Mouse (Mus musculus) left cerebral cortex, adult 11 months (tissue): ENCODE data around the gene Plaur.
"Not testable (repeated sequence)": the region's sequence is repeated elsewhere in the genome, so short reads cannot be mapped to it uniquely, and the experiment has no call there.

ENCODE experiments used
- DNase-seq: peaks from one replicate; pipeline ENCODE4 v3.0.0; 2022; ENCODE audit warnings: low spot score

The Plaur gene

GRCm38 (mm10) chr7:24480121-24480941 lies 18.0 kb downstream of the Plaur start:
- DNase-seq: no peak

- no peak for DNase-seq
Measured at GRCm38 (mm10) chr7:24480986-24481473, 18.7 kb downstream of the Plaur start.

GRCm38 (mm10) chr7:24481474-24482207 lies 19.4 kb downstream of the Plaur start, which contains the start of gene Cadm4:
Cadm4 (plus strand) TSS chr7:24482023.
- DNase-seq: peak; percentile 88

DNA sequence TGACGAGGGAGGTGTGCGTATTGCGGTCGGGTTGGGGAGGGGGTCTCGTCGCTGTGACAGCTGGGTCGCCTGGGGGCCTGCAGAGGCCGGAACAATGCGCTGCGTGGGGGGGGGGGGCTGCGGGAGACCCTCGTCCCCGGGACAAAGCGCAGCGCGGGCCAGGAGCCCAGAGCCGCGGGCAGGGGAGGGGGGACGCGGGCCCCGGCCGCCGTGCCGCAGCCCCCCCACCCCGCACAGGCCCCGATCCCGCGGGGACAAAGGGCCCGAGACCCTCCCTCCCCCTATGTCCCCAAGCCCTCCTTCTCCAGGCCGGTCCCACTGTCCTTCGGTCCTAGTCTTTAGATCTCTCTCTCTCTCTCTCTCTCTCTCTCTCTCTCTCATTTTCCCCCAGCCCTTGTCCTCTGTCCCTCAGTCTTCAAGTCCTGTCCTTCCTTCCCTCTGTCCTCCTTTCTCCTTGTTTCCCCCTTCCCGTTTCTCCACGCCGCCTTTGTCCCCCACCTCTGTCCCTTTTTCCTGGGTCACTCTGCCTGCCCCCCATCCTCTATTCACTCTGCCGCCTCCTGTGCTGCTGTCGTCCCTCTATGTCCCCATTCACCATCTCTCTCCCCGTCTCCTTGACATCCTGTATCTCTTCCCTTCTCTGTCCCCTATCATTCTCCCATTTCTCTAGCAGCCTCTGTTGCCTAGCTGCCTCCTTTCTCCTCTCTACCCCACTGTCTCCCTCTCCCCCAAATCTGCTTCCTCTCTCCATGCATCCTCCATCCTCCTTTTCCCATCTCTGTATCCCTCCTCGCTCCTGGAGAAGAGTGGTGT lies 20.1 kb downstream of the Plaur start:
- no peak for DNase-seq

- DNase-seq: not testable (repeated sequence)
Measured at GRCm38 (mm10) chr7:24483291-24483690, 21.0 kb downstream of the Plaur start.

DNA sequence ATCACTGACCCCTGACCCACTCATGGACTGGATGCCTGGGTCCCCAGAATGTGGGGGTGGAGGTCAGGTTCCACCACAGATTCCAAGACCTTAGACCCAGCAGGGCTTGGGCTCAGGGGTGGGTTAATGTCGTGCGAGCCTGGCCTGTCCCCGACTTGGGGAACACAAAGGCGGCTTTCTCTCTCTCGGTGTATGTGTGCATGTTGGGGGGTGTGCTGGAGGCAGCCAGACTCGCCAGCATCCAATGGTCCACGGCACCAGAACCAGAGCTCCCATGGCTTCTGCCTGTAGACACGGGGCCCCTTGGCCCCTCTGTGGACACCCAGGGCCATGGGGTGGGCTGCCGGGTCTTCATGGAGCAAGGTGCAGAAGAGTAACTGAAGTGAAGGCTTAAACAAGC lies 23.2 kb downstream of the Plaur start:
- DNase-seq: no peak

GRCm38 (mm10) chr7:24486654-24487130 lies 24.4 kb downstream of the Plaur start:
- DNase-seq: no peak

DNA sequence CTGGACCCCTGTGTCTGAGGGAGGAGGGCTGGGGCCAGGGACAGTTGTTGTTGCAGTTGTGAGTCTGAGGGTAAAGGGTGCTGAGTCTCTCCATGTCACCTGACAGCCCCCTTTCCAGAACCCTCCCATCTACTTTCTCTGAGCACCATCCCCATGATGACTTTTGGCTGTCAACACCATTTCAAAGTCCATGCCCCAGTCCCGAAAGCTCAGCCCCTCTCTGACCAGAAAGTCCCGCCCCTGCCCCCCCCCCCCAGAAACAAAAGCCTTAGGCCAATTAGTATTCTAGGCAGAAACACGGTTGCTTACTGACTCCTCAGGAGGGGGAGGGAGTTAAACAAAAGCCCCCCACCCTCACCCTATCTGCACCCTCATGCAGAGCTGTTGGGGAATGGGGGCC lies 25.1 kb downstream of the Plaur start:
- DNase-seq: no peak

DNA sequence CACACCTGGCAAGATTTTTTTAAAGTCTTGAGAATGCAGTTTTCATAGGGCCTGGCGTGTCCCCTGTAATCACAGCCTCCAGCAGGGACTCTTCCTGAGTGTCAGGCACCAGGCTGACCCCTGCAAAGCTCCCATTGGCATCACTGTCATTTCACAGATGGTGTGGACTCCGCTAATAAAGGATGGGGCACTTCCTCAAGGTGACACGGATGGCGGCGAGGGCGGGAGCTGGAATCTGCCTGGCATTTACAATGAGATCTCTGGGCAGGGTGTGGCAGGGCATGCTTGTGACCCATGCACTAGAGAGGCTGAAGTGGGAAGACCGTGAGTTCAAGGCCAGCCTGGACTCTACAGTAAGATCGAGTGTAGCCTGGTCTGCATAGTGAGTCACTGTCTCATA lies 26.0 kb downstream of the Plaur start:
- no peak for DNase-seq

GRCm38 (mm10) chr7:24499856-24500577 lies 37.7 kb downstream of the Plaur start:
- no peak for DNase-seq

DNA sequence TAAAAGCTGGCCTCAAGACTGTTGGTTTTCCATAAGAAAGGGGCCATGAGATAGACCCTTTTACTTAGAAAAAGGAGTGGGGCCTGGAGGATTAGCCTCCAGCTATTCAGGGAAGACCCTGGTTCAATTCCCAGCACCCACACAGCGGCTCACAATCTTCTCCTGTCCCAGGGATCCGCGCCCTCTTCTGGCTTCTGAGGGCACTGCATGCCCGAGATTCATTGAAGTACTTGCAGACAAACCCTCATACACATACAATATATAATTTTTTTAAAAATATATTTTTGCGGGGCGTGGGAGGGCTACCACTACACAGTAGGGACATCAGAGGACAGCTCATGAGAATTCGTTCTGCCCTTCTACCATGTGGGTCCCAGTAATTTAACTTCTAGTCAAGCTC lies 38.6 kb downstream of the Plaur start:
- DNase-seq: no peak

DNA sequence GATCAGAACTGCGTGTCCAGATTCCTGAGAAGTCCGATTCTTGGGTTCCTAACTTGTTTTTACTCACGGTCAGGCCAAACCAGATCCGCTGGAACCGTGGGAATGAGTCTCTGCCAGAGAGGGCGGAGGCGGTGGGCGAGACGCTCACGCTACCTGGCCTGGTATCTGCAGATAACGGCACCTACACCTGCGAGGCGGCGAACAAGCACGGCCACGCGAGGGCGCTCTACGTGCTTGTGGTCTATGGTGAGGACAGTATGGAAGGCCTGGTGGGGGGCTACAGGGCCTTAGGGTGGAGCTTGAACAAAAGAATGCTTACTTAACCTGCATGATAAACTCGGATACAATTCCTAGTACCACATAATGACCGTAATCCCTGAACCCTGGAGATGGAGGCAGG lies 39.2 kb downstream of the Plaur start:
- DNase-seq: no peak

- no peak for DNase-seq
Measured at GRCm38 (mm10) chr7:24504004-24504403, 41.7 kb downstream of the Plaur start.

- no peak for DNase-seq
Measured at GRCm38 (mm10) chr7:24504868-24505267, 42.6 kb downstream of the Plaur start.

- no peak for DNase-seq
Measured at GRCm38 (mm10) chr7:24505447-24506064, 43.3 kb downstream of the Plaur start.

DNA sequence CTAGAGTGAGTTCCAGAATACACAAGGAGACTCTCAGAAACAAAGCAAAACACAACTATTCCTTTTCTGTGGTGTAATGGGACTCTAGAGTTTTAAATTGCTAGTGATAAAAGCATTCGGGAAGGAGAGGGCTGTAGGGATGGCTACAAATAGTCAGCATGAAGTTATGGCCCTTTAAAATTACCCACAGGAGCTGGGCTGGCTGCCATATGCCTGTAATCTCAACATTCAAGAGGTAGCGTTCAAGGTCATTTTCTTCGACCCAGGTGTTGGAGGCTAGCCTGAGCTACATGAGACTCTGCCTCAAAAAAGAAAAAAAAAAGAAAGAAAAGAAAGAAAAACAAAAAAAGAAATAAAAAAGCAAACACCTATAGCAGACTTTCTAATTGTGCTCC lies 43.8 kb downstream of the Plaur start:
- no peak for DNase-seq

DNA sequence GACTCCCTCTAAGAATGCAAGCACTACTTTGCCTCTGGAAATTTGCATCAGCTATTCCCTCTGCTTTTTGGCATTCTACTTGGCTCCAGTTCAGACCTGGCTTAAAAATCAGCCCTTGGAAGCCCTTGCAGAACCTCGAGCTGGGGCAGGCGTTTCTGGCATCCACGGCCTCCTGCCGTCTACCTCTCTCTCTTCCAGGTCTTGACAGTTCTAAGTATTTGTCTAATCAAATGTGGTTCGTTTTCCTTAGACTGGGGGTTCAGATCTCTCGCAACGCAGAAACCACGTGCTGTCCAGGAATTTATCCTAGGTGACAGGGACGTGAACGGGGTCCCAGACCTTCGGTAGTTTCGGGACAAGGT lies 44.2 kb downstream of the Plaur start:
- DNase-seq: no peak

DNA sequence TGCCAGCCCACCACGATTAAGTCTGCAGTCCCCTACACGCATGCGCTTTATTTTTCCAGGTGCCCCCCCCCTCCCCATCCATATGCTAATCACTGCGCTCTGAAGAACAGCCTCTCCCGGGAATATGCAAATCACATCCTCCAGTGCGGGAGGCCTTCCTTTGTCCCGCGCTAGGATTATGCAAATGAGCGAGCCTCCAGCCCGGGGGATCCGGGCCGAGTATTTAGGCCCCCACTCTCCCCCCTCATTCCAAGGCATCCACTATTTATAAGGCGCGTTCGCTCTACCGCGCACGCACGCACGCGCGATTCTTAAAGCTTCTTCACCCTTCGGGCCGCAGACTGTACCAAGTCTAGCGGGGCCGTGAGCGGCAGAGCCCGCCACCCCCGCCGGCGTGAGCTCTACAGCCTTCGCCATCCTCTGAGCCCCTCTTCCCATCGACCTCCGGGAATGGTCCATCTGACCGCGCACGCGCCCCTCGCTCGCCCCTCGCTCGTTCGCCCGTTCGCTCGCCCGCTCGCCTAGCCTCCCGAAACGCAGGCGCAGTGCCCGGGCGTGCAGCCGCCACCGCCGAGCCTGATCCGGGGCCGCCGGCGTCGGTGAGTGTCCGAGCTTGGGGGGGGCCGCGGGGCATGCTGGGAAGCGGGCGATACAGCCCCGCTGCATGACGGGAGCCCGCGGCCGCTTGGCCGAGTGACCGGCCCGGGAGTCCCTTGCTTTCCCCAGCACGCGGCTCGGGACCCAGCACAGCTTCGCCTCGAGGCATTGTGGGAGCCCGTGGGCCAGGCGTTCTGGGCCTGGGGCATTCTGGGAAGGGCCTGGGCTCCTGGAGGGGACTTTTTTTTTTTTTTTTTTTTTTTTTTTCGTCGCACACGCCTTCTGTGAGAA lies 44.8 kb downstream of the Plaur start, which contains the start of gene Zfp428:
TSS of gene Zfp428 (plus strand) at position 169 of the 888 bp plus-strand sequence.
- DNase-seq: peak; percentile 70

DNA sequence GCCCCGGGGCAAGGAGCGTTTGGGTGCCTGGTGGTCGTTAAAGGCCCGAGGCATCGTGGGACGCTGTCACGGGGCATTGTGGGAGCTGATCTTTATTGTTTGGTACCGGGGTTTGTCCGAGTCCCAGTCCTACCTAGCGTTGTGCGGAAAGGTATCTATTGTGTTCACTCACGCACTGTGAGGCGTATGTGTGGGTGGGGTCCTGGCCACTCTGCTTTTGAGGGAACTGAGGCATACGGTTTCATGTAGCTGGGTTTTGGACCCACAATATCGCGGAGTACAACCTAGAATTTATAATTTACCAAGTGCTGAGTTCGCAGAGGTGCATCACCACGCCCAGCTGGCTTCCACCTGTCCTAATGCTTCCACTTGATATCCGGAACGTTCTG lies 45.4 kb downstream of the Plaur start:
- DNase-seq: no peak

DNA sequence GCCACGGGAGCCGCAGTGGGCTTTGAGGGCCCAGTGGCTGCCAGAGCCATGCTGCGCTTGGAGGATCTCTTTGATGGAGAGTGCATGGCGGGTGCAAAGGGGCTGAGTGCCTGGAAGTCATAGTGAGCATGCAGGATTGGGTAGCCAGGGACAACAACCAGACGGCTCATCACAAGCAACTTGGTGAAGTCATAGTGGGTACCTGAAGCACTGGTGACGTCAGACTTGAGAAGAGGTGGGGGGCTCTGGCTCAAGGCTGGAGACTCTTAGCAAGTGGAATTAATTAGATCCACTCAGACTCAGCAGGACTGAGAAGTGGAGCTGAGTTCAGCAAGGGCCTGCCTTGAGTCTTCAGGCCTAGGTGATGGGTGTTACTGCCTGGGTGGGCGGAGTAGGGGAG lies 50.1 kb downstream of the Plaur start, which contains the start of gene AC161166.1:
TSS of gene AC161166.1 (minus strand) at position 101 of the 400 bp plus-strand sequence.
- DNase-seq: no peak
